Mouse (Mus musculus) heart, adult 2 months (tissue): ENCODE data around the gene L1td1.
A peak's percentile ranks its signal among the peaks of the same experiment; 100 is the strongest.

Experiments
- CTCF ChIP-seq: fragments of 200-600 bp; IDR thresholded peaks from 2 replicates; pipeline ENCODE4 v1.8.1; 2022; ENCODE audit warnings: antibody characterized with exemption, mild to moderate bottlenecking, moderate library complexity
- EP300 ChIP-seq: fragments of 200-500 bp; IDR thresholded peaks from 2 replicates; pipeline ENCODE4 v1.6.1; 2011; ENCODE audit warnings: low read depth, low read length, control low read depth; ENCODE audit not compliant: insufficient read depth
- POLR2A ChIP-seq: fragments of 200-500 bp; IDR thresholded peaks from 2 replicates; pipeline ENCODE4 v1.6.1; 2011; ENCODE audit warnings: mild to moderate bottlenecking, low read depth, low read length, control low read depth; ENCODE audit not compliant: insufficient read depth

DNA sequence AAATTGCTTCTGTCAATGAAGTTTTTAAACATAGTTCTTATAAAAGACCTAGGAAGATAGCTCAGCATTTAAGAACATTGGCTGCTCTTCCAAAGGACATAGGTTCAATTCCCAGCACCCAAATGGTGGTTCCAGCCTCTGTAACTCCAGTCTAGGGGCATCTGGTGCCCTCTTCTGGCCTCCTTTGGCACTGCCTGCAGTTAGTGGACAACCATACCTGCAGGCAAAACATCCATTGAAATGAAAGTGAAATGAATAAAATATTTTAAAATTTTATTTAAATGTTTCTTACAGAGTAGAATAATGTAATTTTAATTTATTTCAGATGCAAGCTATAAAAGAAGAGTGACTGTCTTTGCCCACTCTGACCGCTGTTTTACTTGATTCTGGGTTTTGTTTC lies 36.5 kb upstream of the L1td1 start:
- TF ChIP-seq POLR2A (no peak), CTCF (peak; percentile 39), EP300 (no peak)
